Mouse (Mus musculus) MEL (cell line): ENCODE data around the gene Dscam. TPM values are rescaled to one million over a fixed set of nuclear protein-coding genes. Genes with fewer than 3 reads are reported as not detected.

Source experiments
- DNase-seq: peaks from one replicate; pipeline ENCODE4 v3.0.0; 2011; ENCODE audit warnings: low read depth, low spot score
- H3K27ac ChIP-seq: 2 replicates; pipeline ENCODE4 v1.5.1; 2012; ENCODE audit warnings: low read depth, mild to moderate bottlenecking, control low read depth, low read length, moderate library complexity; ENCODE audit not compliant: control insufficient read depth
- H3K27me3 ChIP-seq, 2 experiments: fragments of 150-350 bp in 1 of 2; sonication (generic) in 1 of 2; 2 replicates each; pipeline ENCODE4 v1.6.1; 2012; ENCODE audit warnings: low read length in 2 of 2, mild to moderate bottlenecking in 2 of 2, improper control_type of control experiment in 1 of 2, moderate library complexity in 1 of 2; ENCODE audit not compliant: insufficient read depth in 2 of 2, control insufficient read depth in 1 of 2
- H3K36me3 ChIP-seq, 2 experiments: 2 replicates each; pipeline ENCODE4 v1.6.1; 2012 to 2014; ENCODE audit warnings: low read length in 2 of 2, improper control_type of control experiment in 1 of 2, inconsistent platforms in 1 of 2, mild to moderate bottlenecking in 1 of 2; ENCODE audit not compliant: insufficient read depth in 2 of 2, control insufficient read depth in 1 of 2
- H3K4me1 ChIP-seq, 2 experiments: fragments of 150-350 bp in 1 of 2; sonication (generic) in 1 of 2; 2 replicates each; pipeline ENCODE4 v1.6.1; 2012; ENCODE audit warnings: low read length in 2 of 2, improper control_type of control experiment in 1 of 2, mild to moderate bottlenecking in 1 of 2; ENCODE audit not compliant: insufficient read depth in 2 of 2, control insufficient read depth in 1 of 2
- H3K4me3 ChIP-seq, 2 experiments: fragments of 150-350 bp in 1 of 2; sonication (generic) in 1 of 2; 2 replicates each; pipeline ENCODE4 v1.5.1; 2012; ENCODE audit warnings: low read depth in 2 of 2, low read length in 2 of 2, mild to moderate bottlenecking in 2 of 2, moderate library complexity in 2 of 2, control low read depth in 1 of 2, improper control_type of control experiment in 1 of 2; ENCODE audit not compliant: control insufficient read depth in 1 of 2, insufficient read depth in 1 of 2
- H3K79me2 ChIP-seq: 2 replicates; pipeline ENCODE4 v1.6.1; 2012; ENCODE audit warnings: mild to moderate bottlenecking, low read length, moderate library complexity; ENCODE audit not compliant: control insufficient read depth, poor library complexity, insufficient read depth
- H3K9ac ChIP-seq: 2 replicates; pipeline ENCODE4 v1.6.1; 2012; ENCODE audit warnings: low read depth, mild to moderate bottlenecking, control low read depth, low read length, moderate library complexity; ENCODE audit not compliant: control insufficient read depth, poor library complexity, severe bottlenecking
- H3K9me3 ChIP-seq: fragments of 150-350 bp; sonication (generic); replicated peaks from 2 replicates; pipeline ENCODE4 v1.6.1; 2012; ENCODE audit warnings: mild to moderate bottlenecking, low read length, improper control_type of control experiment, moderate library complexity; ENCODE audit not compliant: insufficient read depth
- BHLHE40 ChIP-seq: IDR thresholded peaks from 2 replicates; pipeline ENCODE4 v1.6.1; 2012; ENCODE audit warnings: low read depth, mild to moderate bottlenecking, inconsistent platforms, low read length, improper control_type of control experiment, borderline replicate concordance
- CHD1 ChIP-seq: IDR thresholded peaks from 2 replicates; pipeline ENCODE4 v1.6.1; 2012; ENCODE audit warnings: low read depth, mild to moderate bottlenecking, inconsistent platforms, low read length, improper control_type of control experiment
- ELF1 ChIP-seq: IDR thresholded peaks from 2 replicates; pipeline ENCODE4 v1.6.1; 2014; ENCODE audit warnings: low read depth, mild to moderate bottlenecking, inconsistent platforms, low read length, improper control_type of control experiment, moderate library complexity
- EP300 ChIP-seq, 2 experiments: IDR thresholded peaks; 2 replicates each; pipeline ENCODE4 v1.6.1; 2011; ENCODE audit warnings: improper control_type of control experiment in 2 of 2, low read length in 2 of 2, low read depth in 1 of 2, mild to moderate bottlenecking in 1 of 2
- ETS1 ChIP-seq: IDR thresholded peaks from 2 replicates; pipeline ENCODE4 v1.6.1; 2012; ENCODE audit warnings: low read depth, mild to moderate bottlenecking, inconsistent platforms, low read length, improper control_type of control experiment, moderate library complexity
- GATA1 ChIP-seq: IDR thresholded peaks from 2 replicates; pipeline ENCODE4 v1.6.1; 2011; ENCODE audit warnings: low read depth, low read length, improper control_type of control experiment
- HCFC1 ChIP-seq: IDR thresholded peaks from 2 replicates; pipeline ENCODE4 v1.6.1; 2012; ENCODE audit warnings: low read depth, mild to moderate bottlenecking, inconsistent platforms, low read length, improper control_type of control experiment, moderate library complexity
- KAT2A ChIP-seq: conservative IDR thresholded peaks from 2 replicates; pipeline ENCODE4 v1.6.1; 2012; ENCODE audit warnings: low read depth, low read length, improper control_type of control experiment, inconsistent platforms
- MAFK ChIP-seq: IDR thresholded peaks from 2 replicates; pipeline ENCODE4 v1.6.1; 2011; ENCODE audit warnings: low read depth, mild to moderate bottlenecking, low read length, improper control_type of control experiment, borderline replicate concordance
- MAX ChIP-seq: IDR thresholded peaks from 2 replicates; pipeline ENCODE4 v1.6.1; 2011; ENCODE audit warnings: low read length, improper control_type of control experiment
- MEF2A ChIP-seq: IDR thresholded peaks from 2 replicates; pipeline ENCODE4 v1.6.1; 2014; ENCODE audit warnings: low read depth, mild to moderate bottlenecking, inconsistent platforms, low read length, improper control_type of control experiment; ENCODE audit not compliant: poor library complexity, insufficient replicate concordance, severe bottlenecking; ENCODE audit errors: extremely low read depth
- MYB ChIP-seq: IDR thresholded peaks from 2 replicates; pipeline ENCODE4 v1.6.1; 2011; ENCODE audit warnings: mild to moderate bottlenecking, low read depth, low read length, improper control_type of control experiment
- MYC ChIP-seq: IDR thresholded peaks from 2 replicates; pipeline ENCODE4 v1.6.1; 2011; ENCODE audit warnings: low read depth, mild to moderate bottlenecking, low read length, improper control_type of control experiment, moderate library complexity
- NELFE ChIP-seq: IDR thresholded peaks from 2 replicates; pipeline ENCODE4 v1.6.1; 2011; ENCODE audit warnings: low read depth, low read length, improper control_type of control experiment
- NRF1 ChIP-seq: IDR thresholded peaks from 2 replicates; pipeline ENCODE4 v1.6.1; 2014; ENCODE audit warnings: low read depth, mild to moderate bottlenecking, inconsistent platforms, low read length, improper control_type of control experiment, moderate library complexity; ENCODE audit not compliant: poor library complexity, insufficient read depth, severe bottlenecking
- POLR2A ChIP-seq, 2 experiments: IDR thresholded peaks; 2 replicates each; pipeline ENCODE4 v1.6.1; 2011 to 2012; ENCODE audit warnings: low read length in 2 of 2, mild to moderate bottlenecking in 2 of 2, control low read depth in 1 of 2, improper control_type of control experiment in 1 of 2, low read depth in 1 of 2, moderate library complexity in 1 of 2; ENCODE audit not compliant: control insufficient read depth in 1 of 2, insufficient read depth in 1 of 2, poor library complexity in 1 of 2
- POLR2AphosphoS2 ChIP-seq: IDR thresholded peaks from 2 replicates; pipeline ENCODE4 v1.6.1; 2011; ENCODE audit warnings: low read length, improper control_type of control experiment
- POLR2AphosphoS5 ChIP-seq: IDR thresholded peaks from 2 replicates; pipeline ENCODE4 v1.6.1; 2012; ENCODE audit warnings: low read depth, borderline replicate concordance, mild to moderate bottlenecking, inconsistent platforms, low read length, moderate library complexity, mixed read lengths
- RAD21 ChIP-seq: IDR thresholded peaks from 2 replicates; pipeline ENCODE4 v1.6.1; 2011; ENCODE audit warnings: mild to moderate bottlenecking, low read depth, low read length, improper control_type of control experiment
- RCOR1 ChIP-seq: IDR thresholded peaks from 2 replicates; pipeline ENCODE4 v1.6.1; 2012; ENCODE audit warnings: low read depth, mild to moderate bottlenecking, inconsistent platforms, low read length, improper control_type of control experiment
- SMC3 ChIP-seq: IDR thresholded peaks from 2 replicates; pipeline ENCODE4 v1.6.1; 2011; ENCODE audit warnings: low read depth, low read length, improper control_type of control experiment
- TAL1 ChIP-seq: IDR thresholded peaks from 2 replicates; pipeline ENCODE4 v1.6.1; 2012; ENCODE audit warnings: mild to moderate bottlenecking, inconsistent platforms, low read length, moderate library complexity, mixed read lengths
- UBTF ChIP-seq: IDR thresholded peaks from 2 replicates; pipeline ENCODE4 v1.6.1; 2012; ENCODE audit warnings: low read depth, mild to moderate bottlenecking, inconsistent platforms, low read length, improper control_type of control experiment, moderate library complexity, borderline replicate concordance; ENCODE audit not compliant: insufficient read depth
- USF2 ChIP-seq, 2 experiments: IDR thresholded peaks; 2 replicates each; pipeline ENCODE4 v1.6.1; 2011 to 2012; ENCODE audit warnings: improper control_type of control experiment in 2 of 2, low read length in 2 of 2, borderline replicate concordance in 1 of 2, inconsistent platforms in 1 of 2, low read depth in 1 of 2, mild to moderate bottlenecking in 1 of 2; ENCODE audit not compliant: insufficient read depth in 1 of 2
- ZKSCAN1 ChIP-seq: IDR thresholded peaks from 2 replicates; pipeline ENCODE4 v1.6.1; 2012; ENCODE audit warnings: low read depth, mild to moderate bottlenecking, inconsistent platforms, low read length, improper control_type of control experiment, moderate library complexity
- ZMIZ1 ChIP-seq: IDR thresholded peaks from 2 replicates; pipeline ENCODE4 v1.6.1; 2012; ENCODE audit warnings: low read depth, mild to moderate bottlenecking, inconsistent platforms, low read length, improper control_type of control experiment, moderate library complexity
- ZNF384 ChIP-seq: IDR thresholded peaks from 2 replicates; pipeline ENCODE4 v1.6.1; 2012; ENCODE audit warnings: low read depth, mild to moderate bottlenecking, inconsistent platforms, low read length, improper control_type of control experiment
- polyA plus RNA-seq, 2 experiments: library from polyadenylated mRNA; stranded (reverse) in 1 of 2; unstranded in 1 of 2; fragments of >175 nt in 1 of 2; fragments of >200 nt in 1 of 2; gene quantifications; 2 replicates each; pipeline versions ENCODE4 v1.2.1 to v1.2.4; 2012; ENCODE audit warnings: low replicate concordance in 2 of 2, low read depth in 1 of 2; ENCODE audit not compliant: insufficient read length in 2 of 2, insufficient read depth in 1 of 2, missing spikeins in 1 of 2
- total RNA-seq: library from RNA; depleted of rRNA; stranded (reverse); fragments of 300-350 nt; gene quantifications from 2 replicates; pipeline ENCODE4 v1.2.3, GENCODE M21; 2012

The Dscam gene
- total and polyA plus RNA-seq, 3 experiments = not detected

GRCm38 (mm10) chr16:96620402-96620801 is 550.1 kb downstream of the Dscam start:
- Histone ChIP-seq H3K9ac (no peak overlapping the region), H3K79me2 (no peaks in the 10 kb centered on the region), H3K9me3 (no peaks in the 10 kb centered on the region; the same call in none of the 2 replicates), H3K27ac (no peak overlapping the region), H3K36me3 (no peaks in the 10 kb centered on the region), H3K4me1 (no peaks in the 10 kb centered on the region), H3K27me3 (no peaks in the 10 kb centered on the region), H3K4me3 (no peak overlapping the region)
- no peak for DNase-seq
- TF ChIP-seq MAX (no peak), ETS1 (no peak), CHD1 (no peak), MYC (no peak), UBTF (no peak)

GRCm38 (mm10) chr16:96617772-96618171 is 552.8 kb downstream of the Dscam start:
- H3K79me2 ChIP-seq = no peaks in the 10 kb centered on the region

GRCm38 (mm10) chr16:96613275-96613674 is 557.3 kb downstream of the Dscam start:
- Histone ChIP-seq H3K9me3 (no peaks in the 10 kb centered on the region), H3K4me1 (no peaks in the 10 kb centered on the region), H3K27ac (no peak overlapping the region), H3K27me3 (no peaks in the 10 kb centered on the region), H3K36me3 (no peaks in the 10 kb centered on the region), H3K4me3 (no peak overlapping the region), H3K9ac (no peak overlapping the region), H3K79me2 (no peaks in the 10 kb centered on the region)
- DNase-seq = no peak
- TF ChIP-seq UBTF = no peak
- TF ChIP-seq EP300 (IDR thresholded peaks at IDR 0.05; ENCODE audit: low read depth in 1 of 2, low read length in 2 of 2) = no peak
- TF ChIP-seq ZNF384 = no peak
- TF ChIP-seq HCFC1 = no peak
- no peak for TF ChIP-seq POLR2A (IDR thresholded peaks at IDR 0.05; ENCODE audit: control insufficient read depth in 1 of 2, insufficient read depth in 1 of 2, low read depth in 1 of 2, low read length in 2 of 2, poor library complexity in 1 of 2)
- TF ChIP-seq MAFK = no peak
- no peak for TF ChIP-seq ELF1
- no peak for TF ChIP-seq ZKSCAN1
- TF ChIP-seq NRF1 = no peak
- TF ChIP-seq RCOR1 = no peak
- TF ChIP-seq POLR2AphosphoS2 = no peak
- TF ChIP-seq GATA1 = no peak
- no peak for TF ChIP-seq POLR2AphosphoS5
- TF ChIP-seq SMC3 = no peak
- no peak for TF ChIP-seq NELFE
- TF ChIP-seq KAT2A = no peak
- no peak for TF ChIP-seq RAD21
- TF ChIP-seq ETS1 = no peak
- TF ChIP-seq ZMIZ1 = no peak

More at GRCm38 (mm10) chr16:96617772-96618171, 552.8 kb downstream of the Dscam start:
- Histone ChIP-seq H3K9me3 (no peaks in the 10 kb centered on the region; the same call in none of the 2 replicates), H3K4me1 (no peaks in the 10 kb centered on the region), H3K9ac (no peak overlapping the region), H3K27me3 (no peaks in the 10 kb centered on the region), H3K27ac (no peak overlapping the region), H3K4me3 (no peak overlapping the region), H3K36me3 (no peaks in the 10 kb centered on the region)
- DNase-seq = no peak
- TF ChIP-seq POLR2AphosphoS2 = no peak
- TF ChIP-seq MEF2A = no peak
- TF ChIP-seq NELFE = no peak
- no peak for TF ChIP-seq USF2 (IDR thresholded peaks at IDR 0.05; ENCODE audit: borderline replicate concordance in 1 of 2, insufficient read depth in 1 of 2, low read depth in 1 of 2, low read length in 2 of 2)
- no peak for TF ChIP-seq NRF1
- TF ChIP-seq SMC3 = no peak
- TF ChIP-seq UBTF = no peak
- TF ChIP-seq RCOR1 = no peak
- TF ChIP-seq CHD1 = no peak
- no peak for TF ChIP-seq MYB
- TF ChIP-seq TAL1 = no peak
- no peak for TF ChIP-seq BHLHE40
